Mouse (Mus musculus) skeletal muscle tissue, adult 2 months (tissue): ENCODE measurements around the gene Anxa3.

ENCODE experiments used
- DNase-seq: peaks from one replicate; pipeline ENCODE4 v3.0.0-alpha.2; 2012; ENCODE audit warnings: low read depth, low spot score

Gene Anxa3

GRCm38 (mm10) chr5:96792936-96793718 is at the start of gene Anxa3:
Anxa3 (plus strand) TSS chr5:96793339.
- peak; percentile 63 for DNase-seq

DNA sequence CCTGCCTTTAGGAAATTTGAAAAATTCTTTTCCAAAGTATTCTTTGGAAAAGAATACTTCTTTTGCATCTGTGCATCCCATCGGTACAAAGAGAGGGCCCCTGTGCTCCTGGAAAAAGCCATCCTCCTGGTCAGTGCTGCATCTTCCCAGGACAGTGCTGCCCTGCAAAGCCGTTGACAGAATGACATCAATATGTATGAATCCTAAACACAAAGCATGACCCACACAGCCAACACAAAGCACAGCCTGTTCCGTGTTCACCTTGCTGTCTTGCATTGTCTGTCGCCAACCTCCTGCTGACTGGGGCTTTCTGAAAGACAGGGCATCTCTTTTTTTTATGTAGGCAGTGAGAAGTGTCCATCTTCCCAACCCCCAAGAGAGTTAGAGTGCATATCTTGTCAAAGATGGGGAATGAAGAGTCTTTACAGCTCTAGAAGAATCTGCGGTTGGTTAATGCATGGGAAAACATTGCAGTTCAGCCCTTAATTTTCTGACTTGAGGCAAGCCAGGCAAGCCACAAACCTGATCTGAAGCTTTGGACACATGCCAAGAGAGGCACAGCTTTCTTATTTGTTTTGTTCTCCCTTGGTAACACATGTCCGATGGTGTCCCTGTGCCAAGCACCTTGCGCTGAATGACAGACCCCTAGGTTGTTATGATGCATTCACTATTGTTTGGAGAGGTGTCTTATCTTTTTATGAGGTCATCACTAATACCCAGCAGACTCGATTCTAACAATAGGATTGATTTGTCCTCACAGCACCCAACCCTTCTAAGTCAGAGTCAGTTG is 45.7 kb upstream of the Anxa3 start:
- no peak for DNase-seq

DNA sequence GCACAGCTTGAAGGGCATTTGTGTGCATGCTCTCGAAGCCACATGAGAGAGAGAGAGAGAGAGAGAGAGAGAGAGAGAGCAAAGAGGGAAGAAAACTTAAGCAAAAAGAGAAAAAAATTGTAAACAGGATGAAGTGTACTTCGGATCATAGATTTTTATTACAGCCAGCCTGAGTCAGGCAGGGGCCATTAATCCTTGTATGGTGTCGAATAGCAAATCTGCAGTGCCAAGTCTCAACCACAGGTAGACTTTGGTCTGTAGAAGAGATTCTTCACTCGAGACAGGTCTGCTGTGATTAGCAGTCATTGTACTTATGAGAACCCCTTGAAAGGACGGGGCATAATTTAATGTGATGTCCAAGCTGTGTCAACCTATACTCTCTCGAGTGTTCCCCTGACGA is 35.5 kb upstream of the Anxa3 start:
- no peak for DNase-seq

DNA sequence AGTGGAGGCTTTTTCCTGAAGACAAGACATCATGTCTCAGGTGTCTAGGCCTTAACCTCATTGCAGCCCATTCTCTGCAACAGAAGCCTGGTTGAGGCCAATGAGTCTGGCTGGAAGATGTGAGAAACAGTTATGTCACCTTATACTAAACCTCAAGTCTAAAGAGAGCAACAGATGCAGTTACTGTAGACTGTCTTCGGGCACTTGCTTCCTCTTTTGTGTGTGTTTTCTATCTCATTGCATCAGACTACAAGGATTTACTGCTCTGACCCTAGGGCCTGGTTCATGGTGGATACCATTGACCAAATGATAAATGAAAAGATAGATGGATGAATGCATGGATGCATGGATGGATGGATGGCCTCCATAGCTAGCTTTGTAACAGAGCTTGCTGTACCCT is 31.1 kb upstream of the Anxa3 start:
- DNase-seq: no peak

GRCm38 (mm10) chr5:96768846-96769471 is 24.2 kb upstream of the Anxa3 start:
- DNase-seq: peak; percentile 18

DNA sequence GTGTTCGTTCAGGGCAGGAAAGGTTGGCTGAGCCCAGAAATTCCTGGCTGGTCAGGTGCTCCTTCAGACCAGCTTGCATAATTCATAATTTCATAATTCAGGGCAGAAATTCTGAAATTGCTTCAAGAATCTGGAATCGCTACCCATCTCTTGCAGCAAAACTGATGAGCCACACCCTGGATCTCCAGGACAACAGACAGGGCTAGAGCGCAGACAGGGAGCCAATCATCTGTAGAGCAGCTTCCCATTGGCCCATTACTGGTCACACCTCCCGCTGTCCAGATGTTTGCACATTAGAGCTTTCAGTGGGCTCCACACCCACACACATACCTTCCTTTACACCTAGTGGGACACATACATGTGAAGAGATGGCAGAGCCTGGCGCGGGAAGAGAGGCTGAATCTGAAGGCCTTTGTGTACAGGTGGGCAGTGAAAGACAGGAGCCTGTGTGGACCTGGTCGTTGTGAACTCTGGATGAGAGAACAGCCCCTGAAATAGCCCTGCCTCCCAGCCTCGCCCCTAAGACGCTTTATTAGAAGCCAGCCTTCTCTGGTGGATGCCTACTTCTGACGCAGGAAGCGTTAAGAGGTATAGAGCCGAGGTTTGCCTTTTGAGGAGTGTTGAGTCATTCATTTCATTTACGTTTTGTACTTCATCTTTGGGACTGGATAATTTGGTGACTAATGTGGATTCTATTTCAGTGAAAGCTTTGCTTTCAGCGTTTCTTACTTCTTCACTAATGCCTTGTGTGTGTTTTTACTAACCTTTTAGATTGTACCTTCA is 9.4 kb upstream of the Anxa3 start:
- no peak for DNase-seq

DNA sequence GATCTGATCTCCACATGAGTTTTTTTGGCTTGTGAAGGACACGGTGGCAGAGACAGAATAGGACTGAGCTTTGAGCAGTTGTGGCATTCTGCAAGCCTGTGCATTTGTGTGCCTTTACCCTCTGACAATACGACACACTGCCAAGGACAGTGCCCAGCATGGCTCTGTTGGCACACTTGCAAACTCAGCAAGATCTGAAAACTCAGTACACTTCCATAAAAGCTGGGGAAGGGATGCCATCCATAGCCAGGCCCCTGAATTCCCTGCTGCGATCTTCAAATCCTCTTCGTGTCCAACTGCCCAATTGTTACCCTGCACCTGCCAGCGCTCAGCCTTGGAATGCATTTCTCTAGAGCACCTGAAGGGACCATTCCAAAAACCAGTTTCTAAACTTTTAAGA is 8.0 kb upstream of the Anxa3 start:
- no peak for DNase-seq

- DNase-seq: peak; percentile 36
These were observed 717 bp upstream of the Anxa3 start for GRCm38 (mm10) chr5:96792422-96792821.

GRCm38 (mm10) chr5:96793953-96794635 is 955 bp downstream of the Anxa3 start:
- no peak for DNase-seq

DNA sequence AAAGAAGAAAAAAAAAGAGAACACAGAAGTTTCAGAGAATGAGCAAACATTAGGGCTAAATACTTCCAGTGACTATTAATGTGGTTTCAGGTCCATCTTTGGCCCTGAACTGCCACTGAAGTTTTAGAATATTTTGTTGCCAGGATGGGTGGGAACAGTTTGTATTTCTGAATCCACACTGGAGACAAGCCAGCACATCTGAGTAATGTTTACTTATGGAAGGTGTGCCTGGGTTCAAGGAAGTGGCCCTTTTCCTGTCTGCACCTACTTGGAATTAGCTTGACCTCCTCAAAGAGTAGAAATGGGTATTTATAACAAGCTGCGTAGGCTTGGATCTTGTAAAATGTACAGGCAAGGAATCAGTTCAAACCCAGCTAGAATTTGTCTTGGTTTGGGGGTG is 2.6 kb downstream of the Anxa3 start:
- DNase-seq: no peak

- DNase-seq: no peak
These were observed 4.3 kb downstream of the Anxa3 start for GRCm38 (mm10) chr5:96797465-96797864.

DNA sequence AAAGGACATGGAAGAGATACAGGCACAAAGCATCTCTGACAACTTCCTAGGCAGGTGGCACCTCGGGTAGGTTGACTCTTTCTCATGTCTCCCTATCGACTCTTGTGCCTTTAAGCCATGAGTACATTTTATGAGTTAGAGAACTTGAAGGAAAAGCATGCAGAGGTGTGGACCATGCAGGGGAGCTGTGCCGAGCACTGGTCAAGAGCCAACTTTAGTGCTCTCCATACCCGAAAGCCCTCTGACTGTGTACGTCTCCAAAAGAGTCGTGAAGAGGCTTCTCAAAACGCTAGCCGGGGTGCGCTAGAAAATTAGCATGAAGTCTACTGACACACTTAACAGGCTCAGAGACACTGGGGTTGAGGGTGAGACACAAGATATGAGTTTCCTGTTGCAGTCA is 6.0 kb downstream of the Anxa3 start:
- DNase-seq: no peak

DNA sequence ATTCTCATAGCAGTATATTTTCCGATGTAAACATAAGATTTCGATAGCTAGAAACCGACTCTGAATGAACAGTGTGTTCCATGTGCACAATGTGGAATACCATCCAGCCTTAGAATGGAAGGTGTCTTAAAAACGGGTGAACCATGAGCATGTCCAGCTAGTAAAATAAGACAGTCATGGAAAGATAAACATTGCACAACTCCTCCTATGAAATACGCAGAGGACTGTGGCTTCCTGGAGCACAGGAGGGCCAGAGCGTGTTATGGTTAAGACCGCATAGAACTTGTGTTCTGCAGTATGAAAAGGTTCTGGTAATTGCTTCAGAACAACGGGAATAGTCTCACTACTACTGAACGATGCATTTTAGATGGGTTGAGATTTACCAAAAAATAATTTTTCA is 6.8 kb downstream of the Anxa3 start:
- DNase-seq: no peak

GRCm38 (mm10) chr5:96802185-96802584 is 9.0 kb downstream of the Anxa3 start:
- peak; percentile 78 for DNase-seq

DNA sequence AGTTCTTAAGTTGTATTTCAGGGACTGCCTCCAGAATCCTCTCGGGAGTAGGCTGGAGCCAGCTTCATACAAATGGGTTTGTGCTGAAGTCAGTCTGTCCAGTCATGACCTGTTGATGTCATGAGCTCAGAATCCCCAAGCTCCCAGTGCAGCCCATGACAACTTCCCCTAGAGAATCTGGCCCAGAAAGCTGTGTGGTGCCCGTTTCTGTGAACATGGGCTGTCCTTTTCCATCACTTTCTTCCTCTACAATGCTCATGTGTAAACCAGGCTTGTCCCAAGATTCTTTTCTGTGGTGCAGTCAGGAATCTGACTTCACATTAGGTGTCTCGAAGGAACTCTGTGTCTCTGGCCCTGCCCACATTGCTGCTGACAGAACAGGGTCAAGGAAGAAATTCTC is 10.0 kb downstream of the Anxa3 start:
- DNase-seq: peak; percentile 84

- peak; percentile 47 for DNase-seq
These were observed 11.2 kb downstream of the Anxa3 start for GRCm38 (mm10) chr5:96804304-96804703.

GRCm38 (mm10) chr5:96804813-96805212 is 11.7 kb downstream of the Anxa3 start:
- DNase-seq: no peak

DNA sequence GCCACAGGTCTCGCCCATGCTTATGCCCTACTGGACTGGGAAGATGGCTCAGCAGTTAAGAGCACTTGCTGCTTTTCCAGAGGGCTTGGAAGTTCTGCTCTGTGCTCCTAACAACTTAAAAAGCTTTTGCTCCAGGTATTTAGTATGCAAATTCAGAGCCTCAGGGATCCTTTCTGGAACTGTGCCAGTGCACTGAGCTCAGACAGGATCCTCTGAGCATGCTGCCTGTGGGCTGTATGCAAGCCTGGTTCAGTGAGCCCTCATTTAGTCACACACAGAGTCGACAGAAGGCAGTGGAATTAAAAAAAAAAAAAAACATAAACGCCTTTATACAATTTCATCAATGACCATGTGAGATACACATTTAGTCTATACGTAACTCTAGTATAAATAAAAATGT is 17.5 kb downstream of the Anxa3 start:
- no peak for DNase-seq

DNA sequence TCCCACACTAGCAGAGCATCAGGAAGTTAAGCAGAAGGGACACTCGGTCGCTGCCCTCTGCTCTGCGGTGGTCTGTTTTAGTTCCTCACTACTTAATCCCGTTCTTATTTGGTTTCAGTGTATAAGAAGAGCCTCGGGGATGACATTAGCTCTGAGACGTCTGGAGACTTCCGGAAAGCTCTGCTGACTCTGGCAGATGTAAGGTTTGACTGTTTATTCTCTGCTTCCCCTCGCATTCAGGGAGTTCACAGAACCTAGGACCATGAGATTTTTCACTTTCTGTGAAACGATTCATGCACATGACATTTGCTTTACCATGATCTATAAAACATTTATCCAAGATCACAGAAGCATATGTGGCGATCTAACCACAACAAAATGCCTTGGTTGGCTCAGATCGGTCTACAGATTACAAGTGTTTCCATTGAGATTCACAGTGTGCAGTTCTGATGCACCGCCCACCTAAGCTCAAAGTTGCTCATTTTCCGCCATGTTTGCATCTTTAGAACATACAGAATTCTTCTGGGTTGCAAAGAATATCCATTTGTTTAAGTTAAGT is 31.7 kb downstream of the Anxa3 start:
- DNase-seq: no peak

GRCm38 (mm10) chr5:96827176-96827575 is 34.0 kb downstream of the Anxa3 start:
- DNase-seq: no peak

GRCm38 (mm10) chr5:96834338-96834737 is 41.2 kb downstream of the Anxa3 start:
- DNase-seq: peak; percentile 82
